Mouse (Mus musculus) urinary bladder, adult 2 months (tissue): Measurements from ENCODE around the gene Memo1. TPM values are rescaled to one million over a fixed set of nuclear protein-coding genes. Genes with fewer than 3 reads are reported as not detected.
A peak's percentile ranks its signal among the peaks of the same experiment; 100 is the strongest.

Experiments used
- DNase-seq: peaks from one replicate; pipeline ENCODE4 v3.0.0; 2022; ENCODE audit warnings: low spot score
- polyA plus RNA-seq: library from polyadenylated mRNA; depleted of rRNA; stranded (reverse); fragments of >200 nt; gene quantifications from 2 replicates; pipeline ENCODE4 v1.2.3, GENCODE M21; 2012

Memo1 gene
- polyA plus RNA-seq, 1 experiment, result 56.6 TPM

DNA sequence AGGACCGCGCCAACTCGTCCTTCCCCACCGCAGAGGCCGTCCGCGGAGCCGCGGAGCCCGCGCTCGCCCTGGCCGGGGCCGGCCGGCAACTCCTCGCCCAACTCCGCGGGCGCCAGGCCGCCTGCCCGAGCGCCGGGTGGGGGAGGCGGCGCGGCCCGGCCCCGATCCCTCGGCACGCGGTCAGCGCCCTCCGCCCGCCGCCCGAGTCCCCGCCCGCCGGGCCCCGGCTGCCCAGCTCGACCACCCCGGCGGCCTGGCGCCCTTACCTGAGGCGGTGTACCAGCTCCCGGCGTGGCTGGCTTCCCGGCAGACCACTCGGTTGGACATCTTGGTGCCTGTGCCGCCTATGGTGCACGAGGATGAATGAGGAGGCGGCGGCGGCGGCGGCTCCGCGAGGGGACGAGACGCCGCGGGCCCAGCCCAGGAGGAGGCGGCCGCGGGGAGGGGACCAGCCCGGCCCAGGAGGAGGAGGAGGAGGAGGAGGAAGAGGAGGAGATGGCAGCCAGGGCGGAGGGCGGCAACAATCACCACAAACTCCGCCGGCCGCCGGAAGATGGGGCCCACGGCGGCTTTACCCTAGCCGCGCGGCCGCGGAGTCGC is 795 bp downstream of the Memo1 start:
- peak; percentile 84 for DNase-seq

DNA sequence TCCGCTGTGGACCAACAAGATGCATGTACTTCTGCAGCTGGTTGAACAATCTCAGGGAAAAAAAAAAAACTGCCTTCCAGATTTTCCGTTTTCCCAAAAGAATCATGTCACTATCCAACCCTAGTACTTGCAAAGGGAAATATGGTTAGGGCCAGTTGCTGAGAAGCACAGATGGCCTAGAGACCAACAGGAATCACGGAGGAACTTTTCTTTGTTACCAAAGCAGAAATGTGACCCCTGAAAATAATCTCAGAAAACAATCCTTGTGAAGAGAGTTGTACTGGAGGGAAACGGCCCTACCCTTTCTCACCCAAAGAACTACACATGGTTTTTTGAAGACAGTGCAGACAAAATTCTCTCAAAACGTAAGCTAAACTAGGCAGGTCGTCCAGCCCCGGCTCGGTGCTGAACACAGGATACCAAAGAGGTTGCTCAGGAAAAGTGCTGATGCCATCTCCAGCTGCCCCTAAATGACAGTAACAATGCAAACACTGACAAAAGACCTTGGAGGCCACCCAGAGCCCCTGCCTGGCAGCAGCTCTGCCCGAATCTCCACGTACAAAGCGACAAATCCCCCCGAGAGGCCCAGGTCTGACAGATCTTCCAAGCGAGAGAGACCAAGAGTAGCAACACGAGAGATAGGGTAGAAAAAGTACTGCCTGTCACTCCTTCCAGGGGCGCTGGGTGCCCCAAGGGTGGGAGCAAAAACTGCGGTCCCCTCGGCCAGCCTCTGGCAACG is 1.5 kb downstream of the Memo1 start:
- no peak for DNase-seq

DNA sequence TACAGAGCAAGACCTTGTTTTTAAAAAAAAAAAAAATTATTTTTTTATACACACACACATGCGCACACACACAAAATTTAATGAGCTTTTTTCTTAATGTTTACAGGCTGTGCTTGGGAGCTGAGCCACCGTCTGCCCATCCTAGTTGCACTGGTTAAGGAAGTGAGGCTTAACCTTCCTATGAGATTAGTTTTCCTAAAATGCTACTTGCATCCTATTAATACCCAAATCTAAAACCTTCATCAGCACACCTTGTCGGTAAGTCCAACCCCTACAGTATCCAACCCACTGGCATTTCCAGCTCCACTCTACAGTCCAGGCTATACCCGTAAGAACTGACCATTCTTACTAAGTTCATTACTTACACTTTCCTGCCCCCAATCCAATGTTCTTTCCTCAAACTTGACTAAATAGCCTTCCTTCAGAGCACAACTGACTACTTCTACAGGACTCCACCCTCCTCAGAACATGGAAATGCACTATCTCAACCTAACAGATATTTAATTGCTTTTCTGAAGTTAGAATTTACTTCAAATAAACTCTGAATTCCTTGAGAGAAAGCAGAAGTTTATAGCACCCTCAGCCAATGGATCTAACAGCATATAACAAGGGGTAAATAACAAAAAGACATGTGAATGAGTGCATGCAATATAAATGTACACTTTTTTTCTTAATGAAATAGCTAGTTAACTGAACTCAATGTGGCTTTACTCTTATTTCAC is 3.5 kb downstream of the Memo1 start:
- no peak for DNase-seq

DNA sequence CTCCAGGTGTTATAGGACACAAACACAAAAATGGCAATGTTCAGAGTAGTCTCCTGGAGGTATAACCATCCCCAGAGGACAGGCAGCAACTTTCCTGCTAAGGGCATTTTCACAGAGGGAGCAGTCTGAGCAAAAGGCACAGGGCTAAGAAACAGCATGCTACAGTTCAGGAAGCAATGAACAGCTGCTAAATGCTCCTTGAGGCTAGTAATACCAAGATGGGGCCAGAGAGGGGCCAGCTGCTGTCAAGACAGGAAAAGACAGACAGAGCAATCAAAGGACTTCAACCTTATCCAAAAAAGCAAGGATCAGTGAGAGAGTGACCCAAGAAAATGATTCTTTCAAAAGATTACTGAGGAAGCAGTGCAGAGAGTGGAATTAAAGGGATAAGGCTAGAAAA is 4.5 kb downstream of the Memo1 start:
- no peak for DNase-seq

DNA sequence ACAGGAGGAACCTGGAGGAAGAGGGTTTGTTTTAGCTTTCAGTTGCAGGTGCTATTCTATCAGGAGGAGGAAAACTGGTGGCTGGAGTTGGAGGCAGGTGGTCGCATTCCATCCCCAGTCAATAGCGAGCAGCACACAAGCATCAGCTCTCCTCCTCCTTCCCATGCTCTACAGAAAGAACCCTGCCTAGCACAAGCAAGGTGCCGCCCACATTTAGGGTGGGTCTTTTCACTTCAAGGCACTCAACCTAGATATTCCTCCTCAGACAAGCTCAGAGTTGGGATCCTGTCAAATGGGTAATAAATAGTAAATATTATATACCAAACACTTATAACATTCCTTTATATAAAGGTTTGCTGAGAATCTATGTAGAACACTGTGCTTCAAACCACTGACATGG is 5.1 kb downstream of the Memo1 start:
- DNase-seq, result no peak

DNA sequence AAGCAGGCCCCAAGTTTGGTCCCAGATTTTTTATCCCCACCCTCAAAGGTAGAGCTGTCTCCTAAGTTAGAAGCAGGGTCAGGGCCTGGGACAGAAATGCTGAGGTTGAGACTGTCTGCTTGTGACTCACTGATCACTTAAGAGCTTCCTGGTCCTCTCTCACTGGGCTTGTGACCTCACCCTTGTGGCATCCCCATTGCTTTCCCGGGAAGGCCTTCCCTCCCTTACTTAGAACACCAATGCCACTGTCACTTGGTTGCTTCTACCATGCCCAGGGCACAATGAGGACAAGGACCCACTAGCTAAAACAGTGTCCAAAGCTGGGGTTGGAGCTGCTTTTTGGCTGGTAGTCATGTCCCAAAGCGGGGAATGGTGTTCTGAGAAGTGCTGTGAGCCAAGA is 6.7 kb downstream of the Memo1 start:
- DNase-seq, result no peak

DNA sequence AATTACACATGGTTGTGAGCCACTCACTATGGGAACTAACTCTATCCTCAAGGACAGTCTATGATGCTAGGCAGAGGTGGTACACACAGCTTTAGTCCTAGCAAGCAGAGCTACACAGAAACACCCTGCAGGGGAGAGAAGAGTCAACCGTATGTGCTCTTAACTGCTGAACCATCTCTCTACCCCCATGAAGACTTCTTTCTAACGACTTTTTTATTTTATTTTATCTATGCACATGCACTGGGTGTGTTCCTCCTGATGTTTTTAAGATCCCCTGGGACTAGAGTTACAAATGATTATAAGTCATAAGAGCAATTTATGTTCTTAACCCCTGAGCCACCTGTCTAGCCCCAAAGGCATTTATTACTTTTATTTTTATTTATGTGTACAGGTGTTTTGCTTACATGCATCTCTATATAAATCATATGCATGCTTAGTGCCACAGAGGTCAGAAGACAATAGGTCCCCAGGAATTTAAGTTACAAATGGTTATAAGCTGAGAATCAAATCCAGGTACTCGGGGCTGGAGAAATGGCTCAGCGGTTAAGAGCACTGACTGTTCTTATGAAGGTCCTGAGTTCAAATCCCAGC is 9.1 kb downstream of the Memo1 start:
- DNase-seq, result no peak

DNA sequence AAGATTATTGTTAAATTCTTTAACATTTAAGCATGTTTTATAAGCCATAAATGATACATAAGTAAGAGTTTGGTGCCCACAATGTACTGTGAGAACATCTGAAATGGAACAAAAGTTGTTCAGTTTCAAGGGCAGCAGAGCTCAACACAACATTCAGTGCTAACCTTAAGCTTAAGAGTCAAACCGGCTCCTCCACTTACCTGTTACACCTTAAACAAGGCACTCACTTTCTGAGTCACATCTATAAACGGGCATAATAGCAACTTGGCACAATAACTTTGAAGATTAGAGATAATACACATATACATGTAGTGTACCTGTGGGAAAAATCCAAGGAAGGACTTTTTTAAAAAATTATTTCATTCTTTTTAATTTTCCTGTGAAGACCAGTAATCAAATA is 9.6 kb downstream of the Memo1 start:
- DNase-seq, result no peak

DNA sequence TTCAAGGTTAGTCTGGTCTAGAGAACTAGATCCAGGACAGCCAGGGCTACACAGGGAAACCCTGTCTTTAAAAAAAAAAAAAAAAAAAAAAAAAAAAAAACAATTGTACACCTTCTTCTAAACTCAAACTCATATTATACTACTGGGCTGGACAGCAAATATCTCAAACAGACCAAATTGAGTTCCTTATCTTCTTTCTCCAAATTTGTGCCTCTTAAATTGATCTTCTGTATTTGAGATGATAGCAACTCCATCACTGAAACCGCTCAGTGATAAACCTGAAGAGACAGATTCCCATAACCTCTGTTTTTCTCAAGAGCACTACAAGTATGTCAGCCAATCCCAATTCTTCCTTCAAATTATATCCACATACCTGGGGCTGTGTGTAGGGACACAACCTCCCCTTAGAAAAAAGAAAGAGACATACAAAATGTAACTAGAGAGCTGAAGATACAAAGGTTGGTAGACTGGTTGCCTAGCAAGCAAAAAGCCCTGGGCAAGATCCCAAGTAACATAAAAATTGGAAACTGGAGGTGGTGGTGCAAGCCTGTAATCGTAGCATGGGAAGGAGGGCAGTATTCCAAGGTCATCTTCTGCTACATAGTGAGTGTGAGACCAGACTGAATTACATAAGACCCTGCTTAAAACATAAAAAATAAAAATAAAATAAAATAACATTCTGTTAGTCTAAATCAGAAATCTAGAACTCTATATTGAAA is 10.8 kb downstream of the Memo1 start:
- DNase-seq, result no peak

DNA sequence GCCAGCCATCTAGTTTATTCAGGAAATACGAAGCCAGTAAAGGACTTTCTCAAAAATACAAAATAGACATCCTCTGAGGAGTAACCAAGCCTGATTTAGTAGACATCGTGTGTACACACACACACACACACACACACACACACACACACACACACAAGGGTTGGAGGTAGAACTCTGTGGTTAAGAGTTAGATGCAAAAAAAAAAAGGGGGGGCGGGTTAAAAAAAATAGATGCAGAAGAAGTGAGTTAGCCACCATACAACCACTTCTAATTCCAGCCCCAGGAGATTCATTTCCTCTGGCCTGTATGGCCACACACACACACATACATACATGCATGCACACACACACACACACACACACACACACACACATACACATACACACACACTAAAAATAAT is 13.3 kb downstream of the Memo1 start:
- no peak for DNase-seq

DNA sequence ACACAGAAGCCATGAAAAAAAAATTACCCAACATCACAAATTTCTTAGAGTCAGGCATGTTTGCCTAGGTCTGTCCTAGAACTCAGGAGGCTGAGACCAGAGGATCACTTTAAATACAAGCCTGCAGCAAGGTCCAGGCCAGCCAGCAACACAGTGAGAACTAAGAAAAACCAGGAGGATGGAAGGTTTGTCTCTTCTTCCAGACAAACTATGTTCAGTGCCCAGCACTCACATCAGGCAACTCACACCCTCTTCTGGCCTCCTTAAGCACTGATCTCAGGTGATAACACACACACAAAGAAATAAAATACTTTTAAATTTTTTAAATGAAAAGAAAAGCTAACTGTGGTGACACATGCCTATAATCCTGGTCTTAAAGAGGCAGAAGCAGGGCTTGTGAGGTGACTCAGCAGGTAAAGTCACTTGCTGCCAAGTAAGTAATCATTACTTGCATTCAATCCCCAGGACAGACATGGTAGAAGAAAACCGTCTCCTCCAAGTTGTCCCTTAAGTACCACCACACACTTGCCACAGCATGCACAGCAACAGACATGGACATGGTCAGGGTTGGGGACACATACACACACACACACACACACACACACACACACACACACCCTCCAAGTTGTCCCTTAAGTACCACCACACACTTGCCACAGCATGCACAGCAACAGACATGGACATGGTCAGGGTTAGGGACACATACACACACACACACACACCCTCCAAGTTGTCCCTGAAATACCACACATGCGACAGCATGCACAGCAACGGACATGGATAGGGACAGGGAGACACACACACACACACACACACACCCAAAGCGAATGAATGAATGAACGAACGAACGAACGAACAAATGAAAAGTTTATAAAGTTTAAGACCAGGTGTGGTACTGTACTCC is 16.1 kb downstream of the Memo1 start:
- no peak for DNase-seq

DNA sequence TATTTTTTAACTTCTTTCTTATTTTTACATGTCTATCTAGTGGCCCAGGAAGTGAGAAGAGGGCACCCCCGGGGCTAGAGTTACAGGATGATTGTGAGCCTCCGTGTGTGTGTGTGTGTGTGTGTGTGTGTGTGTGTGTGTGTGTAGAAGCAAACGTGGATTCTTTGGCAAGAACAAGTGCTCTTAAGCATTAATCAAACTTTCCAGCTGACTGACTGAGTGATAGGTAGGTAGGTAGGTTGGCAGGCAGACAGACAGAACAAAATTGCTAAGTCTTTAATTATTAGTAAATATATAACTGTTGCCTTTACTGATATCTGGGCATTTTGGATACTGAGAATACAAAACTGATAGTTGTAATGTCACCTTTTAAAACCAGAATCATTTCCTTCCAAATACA is 20.9 kb downstream of the Memo1 start:
- DNase-seq, result no peak

DNA sequence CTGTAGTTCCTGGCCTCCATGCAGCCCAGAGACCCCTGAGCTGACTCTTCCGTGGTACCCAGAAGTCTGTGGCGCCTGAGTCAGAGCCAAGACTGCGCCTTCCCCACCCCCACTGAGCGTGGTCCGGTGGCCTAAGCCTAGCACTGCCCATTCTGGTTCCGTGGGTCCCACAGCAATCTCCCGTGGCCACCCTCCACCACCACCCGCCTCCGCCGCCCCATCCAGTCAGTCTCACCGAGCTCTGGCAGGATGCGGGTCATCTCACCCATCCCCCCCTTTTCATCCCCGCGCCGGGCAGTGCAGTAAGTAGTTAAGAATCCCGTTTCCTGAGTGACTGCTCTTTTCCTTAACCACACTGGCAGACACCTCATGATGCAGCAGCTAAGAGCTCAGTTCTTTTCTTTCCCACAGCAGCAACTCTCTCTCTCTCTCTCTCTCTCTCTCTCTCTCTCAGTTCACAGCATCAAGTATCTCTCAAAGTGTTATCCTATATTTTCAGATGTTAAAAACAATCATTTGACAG is 22.6 kb downstream of the Memo1 start:
- no peak for DNase-seq

DNA sequence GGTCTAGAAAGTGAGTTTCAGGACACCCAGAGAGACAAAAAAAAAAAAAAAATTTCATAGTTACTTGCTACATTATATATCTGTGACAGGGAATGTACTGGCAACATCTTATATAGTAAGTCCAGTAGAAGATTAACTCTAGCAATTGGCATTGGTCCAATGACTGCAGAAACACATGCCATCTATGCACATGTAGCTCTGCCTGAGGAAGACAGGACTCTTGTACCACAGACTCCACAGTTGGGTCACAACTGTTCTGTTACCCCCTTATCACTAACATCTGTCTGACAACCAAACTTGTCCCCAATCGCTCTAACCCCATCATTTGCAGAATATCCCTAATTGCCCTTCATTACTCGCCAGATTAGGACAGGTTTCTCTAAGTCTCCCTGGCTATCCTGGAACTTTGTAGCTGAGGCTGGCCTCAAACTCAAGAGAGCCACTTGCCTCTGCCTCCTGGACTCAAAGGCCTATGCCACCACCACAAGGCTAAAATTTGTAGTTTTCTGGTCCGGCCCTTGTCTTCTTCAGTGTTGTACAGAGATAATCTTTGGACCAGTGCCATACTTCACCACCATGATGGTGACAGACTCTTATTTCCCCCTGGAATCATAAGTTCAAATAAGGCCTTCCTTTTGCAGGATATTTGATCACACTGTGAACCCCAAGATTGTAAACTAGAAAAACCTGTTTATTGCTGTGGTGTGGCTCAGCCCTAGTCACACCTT is 23.6 kb downstream of the Memo1 start:
- no peak for DNase-seq

DNA sequence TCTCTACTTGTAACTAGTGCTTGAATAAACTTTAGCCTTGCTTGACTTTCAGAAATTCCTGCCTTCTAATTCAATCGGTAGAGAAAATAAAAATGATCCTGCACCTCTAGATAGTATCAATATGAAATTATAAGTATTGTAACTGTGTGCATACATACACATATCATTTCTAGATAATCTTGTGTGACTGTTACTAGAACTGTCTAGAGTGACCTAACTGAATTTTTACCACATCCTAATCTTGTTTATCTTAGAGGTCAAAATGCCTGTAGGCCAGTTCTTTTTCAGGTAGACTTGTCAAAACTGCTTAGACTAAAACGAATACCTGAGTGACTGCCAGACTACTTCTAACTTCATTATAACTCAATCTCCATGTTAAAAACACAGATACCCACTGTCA is 25.1 kb downstream of the Memo1 start:
- no peak for DNase-seq

DNA sequence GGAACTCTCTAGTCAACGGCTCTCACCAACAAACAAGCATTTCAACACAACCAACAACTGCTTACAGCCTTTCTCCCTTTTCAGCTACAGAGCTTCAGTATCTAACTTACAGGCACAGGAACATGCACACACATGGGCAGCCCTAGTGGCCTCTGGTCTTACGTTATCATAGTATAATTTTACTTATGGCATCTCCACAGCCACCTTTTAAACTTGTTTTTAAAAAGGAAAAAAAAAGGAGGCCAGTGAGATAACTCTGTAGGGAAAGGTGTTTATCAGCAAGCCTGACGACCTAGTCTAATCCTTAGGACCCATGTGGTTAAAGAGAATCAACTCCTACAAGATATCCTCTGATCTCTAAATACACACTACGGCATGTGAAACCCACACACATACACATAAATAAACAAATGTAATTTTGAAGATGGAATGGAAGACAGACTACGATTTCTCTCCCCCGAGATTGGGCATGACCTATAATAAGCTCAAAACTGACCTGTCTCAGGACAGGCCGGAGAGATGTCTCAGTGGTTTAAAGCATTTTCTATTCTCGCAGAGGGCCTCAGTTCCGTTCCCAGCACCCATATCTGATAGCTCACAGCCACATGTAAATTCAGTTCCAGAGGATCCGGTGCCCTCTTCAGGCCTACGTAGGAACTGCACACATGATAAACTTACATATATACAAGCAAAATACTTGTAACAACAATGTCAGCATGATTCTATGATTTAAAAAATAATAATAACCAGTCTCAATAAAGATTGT is 27.7 kb downstream of the Memo1 start:
- no peak for DNase-seq

DNA sequence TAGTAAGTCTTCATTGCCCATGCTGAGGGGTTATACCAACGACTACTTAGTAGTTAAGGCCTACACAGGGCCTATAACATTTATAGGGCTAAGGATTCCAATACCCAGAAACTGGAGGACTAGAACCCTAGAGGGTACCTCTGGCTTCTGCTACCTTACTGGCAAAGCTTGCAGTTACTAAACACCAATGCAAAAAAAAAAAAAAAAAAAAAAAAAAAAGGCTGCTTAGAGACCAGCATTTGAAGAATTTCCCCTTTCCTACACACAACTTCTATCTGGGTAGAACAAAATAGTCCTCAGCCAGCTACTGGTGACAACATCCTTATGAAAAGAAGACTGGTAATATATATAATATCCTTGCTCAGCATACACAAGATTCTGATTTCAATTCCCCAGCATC is 29.7 kb downstream of the Memo1 start:
- no peak for DNase-seq

DNA sequence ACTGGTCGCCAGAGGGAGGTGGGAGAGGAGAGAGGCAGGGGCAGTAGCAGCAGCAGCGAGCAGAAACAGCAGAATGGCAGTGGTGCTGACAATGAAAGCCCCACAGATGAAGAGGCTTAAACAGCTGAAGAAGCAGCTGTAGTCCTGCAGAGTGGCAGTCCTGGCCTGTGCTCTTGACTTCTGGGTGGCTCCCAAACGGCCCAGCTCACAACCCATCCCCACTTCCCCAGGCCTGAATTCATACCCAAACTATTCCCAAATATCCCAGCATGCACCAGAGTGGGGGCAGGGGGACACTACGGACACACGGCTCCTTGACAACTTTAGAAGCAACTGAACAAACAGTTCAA is 30.2 kb downstream of the Memo1 start:
- no peak for DNase-seq

DNA sequence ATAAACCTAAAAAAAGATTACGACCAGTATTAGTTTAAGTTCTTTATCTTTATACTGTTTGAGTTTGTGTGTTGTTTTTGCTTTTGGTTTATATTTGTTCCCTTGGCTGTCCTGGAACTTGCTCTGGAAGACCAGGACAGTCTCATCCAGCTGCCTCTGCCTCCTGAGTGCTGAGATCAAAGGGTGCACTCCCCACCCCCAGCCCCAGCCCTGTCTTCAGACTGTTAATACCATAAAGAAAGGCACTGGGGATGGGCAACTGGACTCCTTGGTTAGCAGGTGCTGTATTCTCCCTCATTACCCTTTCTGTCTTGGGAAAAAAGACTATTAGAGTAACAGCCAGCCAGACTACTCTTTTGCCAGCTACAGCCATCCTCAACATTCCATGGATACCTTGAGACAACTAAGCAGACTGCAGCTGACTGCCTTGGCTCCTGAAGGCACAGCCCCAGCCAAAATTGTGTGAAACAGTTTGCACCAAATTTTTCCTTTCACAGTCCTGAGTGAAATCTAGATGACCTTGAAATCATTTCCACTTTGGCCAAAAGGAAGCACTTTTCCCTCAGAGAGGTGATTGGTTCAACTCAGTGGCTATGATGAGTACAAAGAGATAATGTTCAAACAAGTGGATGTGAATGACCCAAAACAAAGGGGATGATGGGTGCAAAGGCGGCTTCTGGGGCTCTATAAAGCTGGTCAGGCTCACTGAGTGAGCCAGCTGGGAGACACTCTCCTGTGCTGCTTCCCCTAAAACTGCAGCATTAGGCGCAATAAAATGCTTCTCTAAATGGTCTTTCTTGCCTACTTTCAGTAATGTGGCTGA is 30.8 kb downstream of the Memo1 start:
- no peak for DNase-seq
